Mouse (Mus musculus) stomach, embryonic 14.5 days (tissue): ENCODE measurements around the gene Tdgf1. TPM values are rescaled to one million over a fixed set of nuclear protein-coding genes. Genes with fewer than 3 reads are reported as not detected.

Experiments
- ATAC-seq: fragments of 200-750 bp; cut with Nextera tagmentation; 2 replicates; pipeline ENCODE4 v1.8.0; 2017; ENCODE audit warnings: low read depth, moderate TSS enrichment; ENCODE audit not compliant: insufficient number of reproducible peaks, insufficient read depth, low FRiP score
- H3K27ac ChIP-seq: fragments of 300-500 bp; sonication (generic); 2 replicates; pipeline ENCODE4 v1.5.1; 2014; ENCODE audit warnings: mild to moderate bottlenecking, low read length, moderate library complexity, mixed read lengths
- H3K27me3 ChIP-seq: fragments of 300-500 bp; sonication (generic); 2 replicates; pipeline ENCODE4 v1.6.1; 2014; ENCODE audit warnings: low read length, control low read depth, mixed read lengths; ENCODE audit not compliant: control insufficient read depth, insufficient read depth
- H3K36me3 ChIP-seq: fragments of 300-500 bp; sonication (generic); 2 replicates; pipeline ENCODE4 v1.6.1; 2014; ENCODE audit warnings: mild to moderate bottlenecking, control low read depth, low read length, moderate library complexity, mixed read lengths; ENCODE audit not compliant: control insufficient read depth, insufficient read depth
- H3K4me1 ChIP-seq: fragments of 300-500 bp; sonication (generic); 2 replicates; pipeline ENCODE4 v1.6.1; 2014; ENCODE audit warnings: low read length, control low read depth, mixed read lengths; ENCODE audit not compliant: control insufficient read depth, insufficient read depth
- H3K4me2 ChIP-seq: fragments of 300-500 bp; sonication (generic); replicated peaks from 2 replicates; pipeline ENCODE4 v1.6.1; 2014; ENCODE audit warnings: low read depth, low read length, control low read depth
- H3K4me3 ChIP-seq: fragments of 300-500 bp; sonication (generic); 2 replicates; pipeline ENCODE4 v1.5.1; 2014; ENCODE audit warnings: low read depth, low read length, control low read depth
- H3K9ac ChIP-seq: fragments of 300-500 bp; sonication (generic); replicated peaks from 2 replicates; pipeline ENCODE4 v1.6.1; 2014; ENCODE audit warnings: low read depth, mild to moderate bottlenecking, control low read depth, low read length, moderate library complexity, mixed read lengths
- H3K9me3 ChIP-seq: fragments of 300-500 bp; sonication (generic); 2 replicates; pipeline ENCODE4 v1.6.1; 2016; ENCODE audit warnings: low read depth, low read length, control low read depth; ENCODE audit not compliant: control insufficient read depth
- WGBS: fragments of 180-500 bp; shearing (Covaris S2); extraction: QIAGEN DNeasy Blood & Tissue Kit; methylation state at CpG from one replicate; pipeline ENCODE4 v1.1.7; 2014; 5-methylcytosine and 5-hydroxymethylcytosine counted together
- polyA plus RNA-seq: library from polyadenylated mRNA; unstranded; fragments of >200 nt; fragmentation: Nextera tagmentation; extraction: Ambion mirVana; gene quantifications from 2 replicates; pipeline ENCODE4 v1.2.1, GENCODE M21; 2014

Tdgf1 gene
- polyA plus RNA-seq, 1 experiment from 2014 or later, result not detected

GRCm38 (mm10) chr9:110937506-110938490, 8.2 kb downstream of the Tdgf1 start:
- no peaks in the 10 kb centered on the region for H3K27me3 ChIP-seq
- no peaks in the 10 kb centered on the region for H3K4me1 ChIP-seq
- H3K36me3 ChIP-seq, result no peaks in the 10 kb centered on the region
- H3K9me3 ChIP-seq, result no peaks in the 10 kb centered on the region
- H3K27ac ChIP-seq, result no peak overlapping the region
- H3K4me2 ChIP-seq, result no peak overlapping the region
- no peak overlapping the region for H3K9ac ChIP-seq
- no peak for ATAC-seq
- H3K4me3 ChIP-seq, result no peak overlapping the region
- 71% methylated on average over 12 of the region's 12 CpGs for WGBS

- Histone ChIP-seq H3K9me3 (no peaks in the 10 kb centered on the region), H3K4me2 (no peak overlapping the region), H3K4me3 (no peak overlapping the region), H3K9ac (no peak overlapping the region), H3K27ac (no peak overlapping the region), H3K4me1 (no peaks in the 10 kb centered on the region), H3K27me3 (no peaks in the 10 kb centered on the region), H3K36me3 (no peaks in the 10 kb centered on the region)
- no peak for ATAC-seq
- WGBS, result 86% methylated on average over 7 of the region's 7 CpGs
Observed at GRCm38 (mm10) chr9:110935941-110936340, 10.0 kb downstream of the Tdgf1 start.

DNA sequence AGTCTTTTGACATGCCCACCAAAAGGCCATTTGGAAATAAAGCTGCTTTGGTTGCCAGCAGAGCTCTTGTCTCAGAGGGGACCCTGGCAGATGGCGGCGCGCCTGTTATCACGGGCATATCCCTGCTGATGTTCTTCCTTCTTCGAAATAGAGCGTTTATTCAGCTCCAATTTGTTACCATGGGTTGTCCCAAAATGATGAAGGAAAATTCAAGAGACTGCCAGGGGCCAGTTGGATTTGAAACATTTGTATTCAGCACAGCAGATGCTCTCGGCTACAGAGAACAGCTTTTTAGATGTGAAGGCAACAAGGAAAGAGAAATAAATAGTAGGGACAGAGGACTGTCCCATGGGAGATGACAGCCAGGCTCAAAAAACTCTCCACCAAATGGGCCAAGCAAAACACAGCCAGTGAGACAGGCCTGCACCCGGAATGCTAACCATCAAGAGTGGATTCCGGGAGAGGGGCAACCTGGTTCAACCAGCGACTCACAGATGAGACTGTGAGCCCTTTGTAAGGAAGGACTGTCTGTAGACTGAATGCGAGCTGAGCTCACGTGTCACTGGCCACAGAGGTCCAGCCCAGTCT, 12.0 kb downstream of the Tdgf1 start:
- no peaks in the 10 kb centered on the region for H3K9me3 ChIP-seq
- H3K4me3 ChIP-seq, result no peak overlapping the region
- no peak overlapping the region for H3K9ac ChIP-seq
- no peaks in the 10 kb centered on the region for H3K4me1 ChIP-seq
- 85% methylated on average over 12 of the region's 12 CpGs for WGBS
- H3K36me3 ChIP-seq, result no peaks in the 10 kb centered on the region
- no peak overlapping the region for H3K4me2 ChIP-seq
- no peak overlapping the region for H3K27ac ChIP-seq
- H3K27me3 ChIP-seq, result no peaks in the 10 kb centered on the region
- ATAC-seq, result no peak

- no peak overlapping the region for H3K9ac ChIP-seq
- H3K4me2 ChIP-seq, result no peak overlapping the region
- no peak for ATAC-seq
- H3K36me3 ChIP-seq, result no peaks in the 10 kb centered on the region
- H3K27me3 ChIP-seq, result no peaks in the 10 kb centered on the region
- H3K9me3 ChIP-seq, result no peaks in the 10 kb centered on the region
- WGBS, result 74% methylated on average over 6 of the region's 6 CpGs
- no peak overlapping the region for H3K27ac ChIP-seq
- H3K4me1 ChIP-seq, result no peaks in the 10 kb centered on the region
- no peak overlapping the region for H3K4me3 ChIP-seq
Observed at GRCm38 (mm10) chr9:110931573-110931972, 14.4 kb downstream of the Tdgf1 start.

DNA sequence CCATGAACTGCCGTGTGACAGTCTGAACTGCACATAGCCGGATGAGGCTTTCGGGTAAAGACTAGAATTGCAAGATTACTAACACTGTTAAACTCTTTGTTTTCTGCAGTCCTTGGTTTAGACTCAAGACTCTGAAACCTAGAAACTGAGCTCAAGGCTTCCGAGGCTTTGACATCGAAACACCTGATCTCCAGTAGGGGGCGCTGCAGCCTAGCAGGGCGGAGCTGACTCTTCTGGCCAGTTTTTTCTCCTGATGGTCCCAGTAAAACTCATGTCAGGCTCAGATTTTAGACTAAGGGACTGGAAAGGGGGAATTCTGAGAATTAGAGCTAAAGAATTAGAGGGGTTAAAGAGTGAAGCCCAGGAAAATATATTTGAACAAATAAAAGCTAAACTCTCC, 23.2 kb downstream of the Tdgf1 start:
- WGBS, result 17% methylated on average over 7 of the region's 7 CpGs
- no peak overlapping the region for H3K4me2 ChIP-seq
- ATAC-seq, result no peak
- no peaks in the 10 kb centered on the region for H3K9me3 ChIP-seq
- no peaks in the 10 kb centered on the region for H3K27me3 ChIP-seq
- H3K4me3 ChIP-seq, result no peak overlapping the region
- H3K4me1 ChIP-seq, result no peaks in the 10 kb centered on the region
- no peak overlapping the region for H3K9ac ChIP-seq
- H3K36me3 ChIP-seq, result no peaks in the 10 kb centered on the region
- no peak overlapping the region for H3K27ac ChIP-seq

DNA sequence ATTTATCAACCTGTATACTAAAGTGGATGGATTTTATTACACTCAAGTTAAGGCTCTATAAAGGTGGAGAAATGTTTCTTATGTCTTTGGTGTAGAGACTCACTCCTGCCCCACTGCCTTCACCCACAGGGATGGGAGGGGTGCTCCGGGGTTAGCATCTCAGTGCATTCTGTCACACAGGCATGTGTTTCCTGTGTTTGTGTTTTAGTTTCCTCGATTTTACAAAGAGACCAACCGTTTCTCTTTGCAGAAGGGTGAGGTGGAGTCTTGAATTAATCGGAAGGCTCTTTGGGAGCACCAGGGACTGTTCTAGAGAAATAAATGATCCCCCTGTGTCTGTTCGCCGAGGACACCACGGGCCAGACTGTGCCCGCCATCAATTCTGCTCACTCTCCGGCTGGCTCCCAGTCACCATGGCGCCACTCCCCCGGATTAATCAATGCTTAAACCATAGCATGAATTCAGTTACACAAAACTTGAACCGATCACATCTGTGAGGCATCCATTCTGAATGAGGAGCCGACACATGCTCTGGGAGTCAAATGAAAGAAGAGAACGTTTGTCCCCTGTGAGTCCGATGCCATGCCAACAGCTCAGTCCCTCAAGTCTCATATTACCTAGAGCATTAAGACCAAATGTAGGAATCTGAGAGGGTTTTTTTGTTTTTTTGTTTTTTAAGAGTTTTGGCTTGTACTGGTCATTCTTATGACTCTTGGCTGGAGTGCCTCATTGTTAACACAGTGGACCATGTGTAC, 25.1 kb downstream of the Tdgf1 start:
- 64% methylated on average over 15 of the region's 15 CpGs for WGBS
- Histone ChIP-seq H3K36me3 (no peaks in the 10 kb centered on the region), H3K9ac (no peak overlapping the region), H3K4me2 (no peak overlapping the region), H3K4me3 (no peak overlapping the region), H3K27me3 (no peaks in the 10 kb centered on the region), H3K27ac (no peak overlapping the region), H3K9me3 (no peaks in the 10 kb centered on the region), H3K4me1 (no peaks in the 10 kb centered on the region)
- ATAC-seq, result no peak

DNA sequence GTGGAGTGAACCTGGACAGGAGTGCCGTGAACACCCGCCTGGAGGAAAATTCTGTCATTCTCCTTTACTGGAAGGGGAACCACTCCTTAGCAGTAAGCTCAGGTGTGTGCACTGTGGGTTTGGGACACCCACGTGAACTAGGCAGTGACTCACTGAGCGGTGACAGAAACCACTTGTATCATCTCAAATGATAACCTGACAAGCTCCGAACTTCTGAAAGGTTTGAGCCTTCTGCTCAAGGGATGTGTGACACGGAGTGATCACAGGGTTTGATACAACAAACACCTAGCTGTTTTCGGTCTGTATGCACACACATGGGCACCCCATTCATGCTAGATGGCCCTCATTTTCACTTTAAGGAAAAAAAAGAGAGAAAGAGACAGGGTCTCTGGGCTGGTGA, 29.2 kb downstream of the Tdgf1 start, which contains the start of gene Fam240a:
Fam240a (minus strand) TSS at position 76 of the 400 bp plus-strand sequence.
- Histone ChIP-seq H3K27me3 (no peaks in the 10 kb centered on the region), H3K9me3 (no peaks in the 10 kb centered on the region), H3K27ac (no peak within 1 kb of the TSS), H3K9ac (no peak within 1 kb of the TSS), H3K4me2 (no peak within 1 kb of the TSS), H3K4me1 (no peaks in the 10 kb centered on the region), H3K4me3 (no peak within 1 kb of the TSS), H3K36me3 (no peaks in the 10 kb centered on the region)
- WGBS, result 84% methylated on average over 7 of the region's 7 CpGs
- ATAC-seq, result no peak

DNA sequence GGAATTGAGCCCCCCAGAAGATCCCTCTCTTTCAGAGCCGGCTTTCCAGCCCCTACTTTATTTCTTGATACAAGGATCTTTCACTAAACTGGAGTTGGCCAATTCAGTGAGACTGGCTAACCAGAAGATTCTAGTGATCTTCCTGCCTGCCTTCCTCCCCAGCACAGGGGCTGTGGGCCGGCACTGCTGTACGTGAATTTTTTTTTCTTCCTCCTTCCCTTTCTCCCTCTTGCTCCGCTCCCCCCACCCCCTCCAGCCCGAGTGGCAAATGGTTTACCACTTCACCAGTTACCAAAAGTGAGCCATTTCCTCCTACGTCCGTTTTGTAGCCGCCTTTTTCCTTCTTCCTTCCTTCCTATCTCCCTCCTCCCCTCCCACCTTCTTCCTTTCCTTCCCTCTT, 30.5 kb downstream of the Tdgf1 start:
- no peak for ATAC-seq
- no peak overlapping the region for H3K9ac ChIP-seq
- no peaks in the 10 kb centered on the region for H3K4me1 ChIP-seq
- H3K27me3 ChIP-seq, result no peaks in the 10 kb centered on the region
- H3K4me3 ChIP-seq, result no peak overlapping the region
- H3K9me3 ChIP-seq, result no peaks in the 10 kb centered on the region
- H3K4me2 ChIP-seq, result no peak overlapping the region
- no peak overlapping the region for H3K27ac ChIP-seq
- H3K36me3 ChIP-seq, result no peaks in the 10 kb centered on the region
- 66% methylated on average over 8 of the region's 8 CpGs for WGBS
